Mouse (Mus musculus) naive thymus-derived CD4-positive, alpha-beta T cell, adult 2 months (primary cell): Measurements from ENCODE around the gene Tarbp1.
"Not testable (repeated sequence)": the region's sequence is repeated elsewhere in the genome, so short reads cannot be mapped to it uniquely, and the experiment has no call there.

Source experiments
- DNase-seq: peaks from one replicate; pipeline ENCODE4 v3.0.0-alpha.2; 2011; ENCODE audit warnings: low read depth

Gene Tarbp1

DNA sequence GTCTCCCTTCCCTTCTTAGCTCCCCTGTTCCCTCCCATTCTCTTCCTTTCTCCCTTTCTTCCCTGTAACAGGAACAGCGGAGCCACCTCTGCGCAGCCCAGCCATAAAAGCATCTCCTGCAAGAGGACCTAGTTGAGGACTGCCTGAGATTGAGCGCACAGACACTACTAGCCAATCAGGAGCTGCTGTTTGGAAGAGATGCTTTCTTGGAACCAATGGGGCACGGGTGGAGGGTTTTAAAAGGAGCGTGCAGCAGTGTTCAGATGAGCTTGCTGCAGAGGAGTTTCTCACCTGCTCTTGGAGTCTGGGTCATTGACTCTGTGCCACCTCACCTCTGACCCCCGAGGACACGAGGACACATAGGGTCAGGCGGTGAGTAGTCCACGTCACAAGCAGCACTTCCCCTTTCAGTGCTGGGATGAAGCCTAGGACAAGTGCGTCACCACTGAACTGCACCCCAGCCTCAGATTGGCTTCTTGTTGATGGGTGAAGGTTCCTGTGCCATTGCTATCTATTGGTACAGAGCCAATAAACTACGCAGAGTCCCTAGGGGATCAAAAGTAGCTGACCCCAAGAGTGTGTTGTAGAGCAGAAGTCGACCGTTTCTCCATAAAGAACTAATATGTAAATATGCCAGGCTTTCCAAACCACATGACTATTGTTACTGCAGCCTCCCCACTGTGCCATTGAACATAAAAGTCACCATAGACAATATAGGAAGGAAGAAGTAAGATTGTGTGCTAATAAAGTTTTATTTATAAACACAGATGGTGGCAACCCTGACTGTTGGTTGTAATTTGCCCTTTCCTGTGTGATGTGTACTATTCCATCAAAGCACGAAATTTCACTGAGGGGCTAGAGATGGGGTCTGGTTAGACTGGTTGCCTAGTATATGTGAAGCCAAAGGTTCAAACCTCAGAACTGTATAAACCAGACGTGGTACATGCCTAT, 19.6 kb upstream of the Tarbp1 start:
- no peak for DNase-seq

DNA sequence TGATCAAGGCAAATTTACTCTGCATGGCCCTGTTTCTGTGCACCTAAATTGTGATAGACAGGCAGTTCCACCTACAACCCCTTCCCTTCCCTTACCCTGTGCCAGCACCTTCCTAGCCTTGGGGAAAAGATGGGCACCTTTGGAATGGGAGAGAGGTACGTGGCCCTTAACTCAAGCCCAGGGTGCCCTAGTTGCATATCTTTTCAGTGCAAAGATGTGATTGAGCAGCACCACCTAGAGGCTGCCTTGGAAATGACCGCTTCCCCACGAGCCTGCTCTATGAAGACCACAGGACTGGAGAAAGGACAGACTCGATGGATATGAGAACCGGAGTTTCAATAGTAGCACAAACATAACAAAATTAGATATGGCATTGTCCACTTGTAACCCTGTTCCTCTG, 8.1 kb upstream of the Tarbp1 start:
- DNase-seq: peak; percentile 83

DNA sequence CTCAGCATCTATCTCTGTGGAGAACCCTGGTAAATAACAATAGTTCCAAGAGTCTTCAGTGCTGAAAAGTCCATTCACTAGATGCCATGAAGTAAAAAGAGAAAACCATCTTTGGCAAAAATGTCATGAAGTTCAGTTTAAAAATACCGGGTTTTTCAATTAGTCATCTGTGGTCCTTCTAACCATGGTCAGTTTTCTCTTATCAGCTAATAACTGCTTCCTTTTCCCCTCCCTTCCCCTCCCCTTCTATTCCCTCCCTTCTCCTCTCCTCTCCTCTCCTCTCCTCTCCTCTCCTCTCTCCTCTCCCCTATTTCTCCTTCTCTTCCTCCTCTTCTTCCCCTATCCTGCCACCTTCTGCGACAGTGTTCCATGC, 7.5 kb upstream of the Tarbp1 start:
- DNase-seq: no peak

DNA sequence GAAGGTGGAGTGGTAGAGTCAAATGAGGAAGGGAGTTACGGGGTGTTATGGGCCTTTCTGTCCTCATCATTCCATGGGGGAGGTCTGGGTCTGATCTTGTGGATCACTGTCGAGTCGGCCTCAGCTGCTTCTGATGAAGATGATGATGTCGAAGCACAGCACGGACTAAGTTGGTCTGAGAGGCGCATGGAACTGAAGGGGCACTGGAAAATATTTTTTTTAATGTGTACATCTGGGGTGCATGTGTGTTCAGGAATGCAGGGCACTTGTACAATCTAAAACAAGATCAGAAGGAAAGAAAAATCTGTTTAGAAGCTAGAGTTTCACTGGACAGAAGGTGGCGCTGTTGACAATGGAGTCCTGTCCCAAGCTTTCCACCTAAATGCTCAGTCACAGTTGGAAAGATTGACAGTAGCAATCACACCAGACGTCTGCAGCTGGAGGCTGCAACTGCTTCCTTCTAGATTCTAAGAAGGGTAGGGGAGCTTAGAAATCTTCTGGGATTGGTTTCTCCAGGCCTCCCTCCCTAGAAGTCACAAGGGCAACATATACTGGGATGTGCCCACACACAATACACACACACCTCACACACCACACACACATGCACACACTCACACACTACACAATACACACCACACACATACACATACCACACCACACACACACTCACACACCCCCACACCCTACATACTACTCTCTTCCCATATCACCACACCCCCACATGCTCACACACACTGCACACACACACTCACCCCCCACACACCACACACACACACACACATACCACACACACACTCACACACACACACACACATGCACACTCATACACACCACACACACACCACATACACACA, 6.9 kb upstream of the Tarbp1 start:
- peak; percentile 80 for DNase-seq

DNA sequence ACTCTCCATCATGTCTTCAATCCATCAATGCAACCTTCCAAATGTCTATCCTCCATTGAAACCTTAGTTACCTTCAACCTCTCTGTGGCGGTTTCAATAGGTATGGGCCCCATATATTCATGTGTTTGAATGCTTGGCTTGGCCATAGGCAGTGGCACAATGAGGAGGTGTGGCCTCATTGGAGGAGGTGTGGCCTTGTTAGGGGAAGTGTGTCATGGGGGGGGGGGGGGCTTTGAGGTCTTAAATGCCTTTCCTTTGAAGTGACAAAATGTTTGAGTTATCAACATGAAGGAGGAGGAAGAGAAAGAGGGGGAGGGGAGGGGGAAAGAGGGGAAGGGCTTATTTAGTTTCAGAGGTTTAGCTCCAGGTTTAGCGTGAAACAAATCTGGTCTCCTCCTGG, 5.5 kb upstream of the Tarbp1 start:
- DNase-seq: peak; percentile 58

DNA sequence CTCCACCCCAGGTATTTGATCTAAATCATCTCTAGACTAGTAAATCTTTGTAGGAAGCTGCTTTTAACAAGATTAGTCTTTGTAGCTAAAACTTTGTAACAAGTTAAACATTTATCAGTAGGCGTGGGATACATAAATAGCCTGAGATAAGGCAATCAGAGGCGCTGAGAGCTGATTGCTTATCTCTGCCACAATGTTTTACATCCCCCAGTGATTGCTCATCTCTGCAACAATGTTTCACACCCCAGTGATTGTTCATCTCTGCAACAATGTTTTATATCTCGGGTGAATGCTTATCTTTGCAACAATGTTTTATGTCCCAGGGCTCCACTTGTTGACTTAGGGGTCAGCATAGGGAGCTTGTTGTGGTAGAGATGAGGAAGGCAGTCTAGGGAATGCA, 3.8 kb upstream of the Tarbp1 start:
- DNase-seq: no peak

DNA sequence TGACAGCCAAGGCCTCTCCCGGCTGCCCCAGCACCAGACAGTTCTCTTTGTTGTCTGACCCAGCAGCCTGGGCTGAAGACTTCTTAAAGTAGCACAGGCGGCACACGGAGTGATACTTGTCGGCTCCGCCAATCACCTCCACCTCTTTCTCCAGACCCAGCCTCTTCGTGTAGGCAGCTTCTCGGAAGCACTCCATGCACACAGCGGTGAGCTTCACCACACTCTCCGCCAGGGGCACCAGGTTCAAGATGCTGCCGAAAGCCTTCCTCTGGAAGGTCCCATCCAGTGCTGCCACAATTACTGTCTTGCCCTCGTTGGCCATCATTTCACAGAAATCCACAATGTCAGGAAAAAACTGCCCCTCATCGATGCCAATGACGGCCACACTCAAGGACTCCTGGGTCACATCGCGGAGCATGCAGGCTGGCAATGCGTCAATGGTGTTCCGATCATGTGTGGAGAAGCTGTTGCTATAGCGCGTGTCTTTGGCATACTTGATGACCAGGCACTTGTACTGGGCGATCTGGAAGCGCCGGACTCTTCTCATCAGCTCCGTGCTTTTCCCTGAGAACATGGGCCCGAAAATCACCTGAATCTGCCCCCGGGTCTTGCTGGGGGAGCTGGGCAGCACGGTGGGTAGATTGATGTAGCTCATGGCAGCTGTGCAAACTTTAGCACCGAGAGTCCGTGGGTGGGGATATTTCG, 1.4 kb upstream of the Tarbp1 start:
- DNase-seq: peak; percentile 45

DNA sequence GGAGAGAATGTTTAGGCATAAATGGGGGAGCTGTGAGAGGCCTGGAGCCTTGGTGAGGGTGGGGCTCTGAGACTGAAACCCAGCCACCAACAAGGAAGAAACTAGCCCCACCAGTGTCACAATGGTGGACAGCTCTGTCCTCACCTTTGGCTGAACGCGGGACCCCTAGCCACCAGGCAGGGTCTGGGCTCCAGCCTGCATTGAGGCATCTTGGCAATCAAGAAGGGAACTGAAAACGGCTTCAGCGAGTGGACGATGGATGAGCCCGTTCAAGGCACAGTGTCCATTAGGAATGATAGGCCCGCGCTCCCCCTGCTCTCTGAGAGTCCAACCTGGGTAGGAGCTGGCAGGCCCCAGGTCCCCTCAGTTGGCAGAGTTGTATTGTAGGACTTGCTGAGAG, 873 bp upstream of the Tarbp1 start:
- DNase-seq: not testable (repeated sequence)

DNA sequence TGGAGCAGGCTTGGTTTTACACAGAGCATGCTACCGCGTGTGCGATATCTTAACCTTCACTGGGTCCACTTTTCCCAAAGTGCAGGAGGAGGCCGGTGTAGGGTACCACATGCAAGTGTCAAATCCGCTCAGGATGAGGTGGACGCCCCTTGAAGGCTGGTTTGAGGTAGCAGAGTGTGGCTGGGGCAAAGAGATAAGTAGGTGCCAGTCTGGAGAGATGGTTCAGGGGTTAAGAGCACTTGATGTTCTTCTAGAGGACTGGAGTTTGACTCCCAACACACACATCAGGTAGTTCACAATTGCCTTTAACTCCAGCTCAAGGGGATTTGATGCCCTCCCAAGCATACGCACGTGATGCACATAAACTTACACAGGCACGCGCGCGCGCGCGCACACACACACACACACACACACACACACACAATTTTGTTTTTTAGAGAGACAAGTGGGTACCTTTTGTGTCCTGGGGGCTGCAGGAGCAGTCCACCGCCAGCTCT, 1.0 kb downstream of the Tarbp1 start:
- DNase-seq: no peak

DNA sequence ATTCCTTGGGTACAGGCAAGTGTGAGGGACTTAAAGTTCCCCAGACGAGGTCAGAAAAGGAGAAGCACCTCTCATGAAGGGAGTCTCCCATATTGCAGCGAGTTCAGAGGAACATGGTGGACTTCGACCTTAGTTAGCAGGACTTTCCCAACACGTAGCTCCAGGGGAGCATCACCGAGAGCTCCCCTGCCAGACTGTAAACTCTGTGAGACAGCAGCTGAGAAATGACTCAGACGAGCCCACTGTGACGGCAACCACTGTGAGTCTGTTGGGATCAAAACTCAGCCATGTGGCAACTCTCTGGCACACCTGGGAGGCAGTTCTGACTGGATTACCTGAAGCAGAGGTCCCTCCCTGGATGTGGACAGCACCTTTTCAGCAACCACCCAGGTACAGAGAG, 10.8 kb downstream of the Tarbp1 start:
- no peak for DNase-seq

DNA sequence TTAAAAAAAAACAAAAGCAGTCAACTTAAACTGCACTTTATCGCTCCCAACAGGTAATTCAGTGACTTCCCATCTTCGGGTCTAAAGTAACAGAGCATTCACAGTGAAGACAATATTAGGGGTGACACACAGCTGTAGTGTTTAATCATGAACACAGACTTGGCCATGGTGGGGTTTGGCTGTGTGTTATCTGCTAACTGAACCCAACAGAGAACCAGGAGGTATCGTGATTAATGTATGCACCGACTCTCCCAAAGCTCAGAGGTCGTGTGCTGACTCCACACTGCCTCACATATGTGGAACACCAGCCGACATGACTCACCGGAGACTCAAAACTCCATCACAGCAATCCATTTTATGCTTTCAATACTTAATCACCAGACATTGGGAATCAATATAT, 13.1 kb downstream of the Tarbp1 start:
- DNase-seq: no peak

DNA sequence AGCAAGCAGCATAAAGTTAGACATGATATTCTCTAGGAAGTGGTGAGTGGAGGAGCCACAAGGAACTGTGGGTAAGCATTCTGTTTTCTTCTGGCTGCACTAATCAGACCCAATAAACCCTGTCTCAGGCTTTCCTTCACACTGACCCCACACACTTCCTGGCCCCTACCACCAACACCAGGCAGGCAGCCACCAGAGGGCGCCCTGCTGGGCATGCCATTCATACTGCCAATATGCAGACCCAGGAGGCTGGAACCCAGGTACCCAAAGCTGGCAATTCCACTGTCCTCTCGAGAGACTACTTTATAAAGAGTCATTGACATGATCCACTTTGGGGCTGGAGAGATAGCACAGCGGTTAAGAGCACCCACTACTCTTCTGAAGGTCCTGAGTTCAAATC, 14.6 kb downstream of the Tarbp1 start:
- peak; percentile 69 for DNase-seq

DNA sequence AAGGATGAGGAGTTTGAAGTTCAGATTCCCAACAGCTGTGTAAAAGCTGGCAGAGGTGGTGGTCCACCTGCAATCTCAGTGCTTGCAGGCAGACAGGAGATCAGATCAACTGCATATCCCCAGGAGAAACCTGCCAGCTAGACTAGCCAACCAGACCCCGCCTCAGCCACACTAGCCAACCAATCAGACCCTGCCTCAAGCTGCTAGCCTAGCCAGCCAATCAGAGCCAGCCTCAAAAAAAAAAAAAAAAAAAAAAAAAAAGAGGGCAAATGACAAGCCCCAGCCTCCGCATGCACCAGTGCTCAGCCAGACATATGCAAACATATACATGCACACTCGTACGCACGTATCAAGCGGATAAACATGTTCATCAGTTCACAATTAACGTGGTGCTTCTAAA, 19.5 kb downstream of the Tarbp1 start:
- DNase-seq: no peak

DNA sequence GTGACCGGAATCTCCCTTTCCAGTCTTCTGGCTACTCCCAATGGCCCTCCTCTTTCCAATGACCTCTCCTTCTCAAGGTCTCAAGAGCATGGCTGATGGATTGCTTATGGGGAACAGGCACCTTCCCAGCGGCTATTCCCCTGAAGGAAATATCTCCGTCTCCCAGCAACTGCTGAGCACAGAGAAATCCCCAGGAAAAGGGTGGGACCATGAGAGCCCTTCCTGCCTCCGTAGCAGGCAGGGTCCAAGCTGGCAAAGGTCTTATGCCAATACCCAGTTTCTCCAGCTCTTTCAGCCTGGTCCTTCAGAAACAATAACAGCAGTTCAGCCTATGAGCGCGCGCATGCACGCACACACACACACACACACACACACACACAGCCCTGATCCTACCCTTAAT, 23.7 kb downstream of the Tarbp1 start:
- no peak for DNase-seq

DNA sequence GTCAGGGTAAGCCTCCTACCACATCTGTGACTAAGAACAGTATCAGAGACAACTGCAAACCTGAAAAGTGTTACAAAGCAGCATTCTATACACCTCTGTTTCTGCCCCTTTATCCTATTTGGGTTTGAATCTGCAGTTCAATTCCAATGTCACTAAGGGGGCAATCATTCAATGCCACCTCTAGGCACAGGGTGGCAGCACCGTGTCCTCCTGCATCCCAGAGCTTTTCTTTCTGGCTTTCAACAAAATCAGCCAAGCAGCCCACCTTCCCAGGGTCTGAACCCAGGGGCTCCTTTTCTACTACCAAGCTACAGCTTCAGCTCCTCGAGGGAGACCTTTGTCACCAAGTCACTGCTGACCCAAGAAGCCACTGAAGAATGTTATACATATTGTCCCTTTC, 35.9 kb downstream of the Tarbp1 start:
- DNase-seq: no peak

DNA sequence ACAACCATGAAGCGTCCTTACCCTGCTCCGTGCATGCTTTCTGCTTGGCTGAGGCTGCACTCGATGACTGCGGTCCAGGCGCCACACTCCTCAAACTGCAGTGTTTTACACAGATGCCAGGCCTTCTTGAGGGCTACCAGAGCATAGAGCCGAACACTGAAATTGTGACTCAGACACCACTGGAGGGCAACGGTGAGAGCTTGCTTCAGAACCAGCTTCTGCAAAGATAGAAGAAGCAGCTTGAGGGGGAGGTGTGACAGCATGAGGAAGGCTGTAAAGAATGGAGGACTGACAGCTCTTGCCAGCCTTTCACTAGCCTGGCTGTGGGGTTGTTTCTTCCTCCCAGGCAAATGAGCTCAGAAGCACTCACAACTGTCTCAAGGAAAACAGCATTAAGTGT, 41.0 kb downstream of the Tarbp1 start:
- no peak for DNase-seq

DNA sequence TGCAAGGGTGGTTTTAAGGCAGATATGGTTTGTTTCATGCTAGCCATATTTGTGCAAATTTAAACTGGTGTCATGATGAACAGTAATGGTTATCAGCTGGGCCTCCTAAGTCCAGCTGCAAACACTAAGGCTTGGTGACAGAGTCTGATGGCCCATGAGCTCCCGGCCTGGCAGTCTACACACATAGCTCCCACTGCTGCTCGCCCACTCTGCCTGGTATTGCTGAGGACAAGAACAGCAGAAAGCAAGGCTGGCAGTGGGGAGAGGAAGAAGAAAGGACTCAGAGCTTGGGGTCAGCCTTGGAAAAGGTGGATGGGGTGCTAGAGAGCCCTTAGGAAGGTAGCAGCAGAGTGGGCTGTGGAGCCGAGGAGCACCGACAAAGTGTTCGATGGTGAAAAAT, 45.2 kb downstream of the Tarbp1 start:
- DNase-seq: no peak

DNA sequence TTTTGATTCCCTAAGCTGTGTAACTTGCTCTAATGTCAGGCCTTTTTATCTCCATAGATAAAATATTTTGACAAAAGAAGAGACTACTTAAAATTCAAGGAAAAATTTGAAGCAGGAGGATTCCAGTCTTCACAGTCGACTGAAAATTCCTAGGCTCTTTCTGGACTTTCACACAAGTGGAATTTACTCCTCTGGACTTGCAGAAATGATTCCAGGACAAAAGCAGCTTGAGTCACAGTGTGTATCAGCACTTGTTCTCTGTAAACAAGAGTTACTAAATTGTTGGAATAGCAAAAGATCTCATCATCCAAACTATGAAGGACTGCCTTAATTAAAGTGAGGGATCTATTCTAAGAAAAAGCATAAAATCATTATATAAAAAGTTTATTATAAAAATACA, 49.9 kb downstream of the Tarbp1 start:
- no peak for DNase-seq

DNA sequence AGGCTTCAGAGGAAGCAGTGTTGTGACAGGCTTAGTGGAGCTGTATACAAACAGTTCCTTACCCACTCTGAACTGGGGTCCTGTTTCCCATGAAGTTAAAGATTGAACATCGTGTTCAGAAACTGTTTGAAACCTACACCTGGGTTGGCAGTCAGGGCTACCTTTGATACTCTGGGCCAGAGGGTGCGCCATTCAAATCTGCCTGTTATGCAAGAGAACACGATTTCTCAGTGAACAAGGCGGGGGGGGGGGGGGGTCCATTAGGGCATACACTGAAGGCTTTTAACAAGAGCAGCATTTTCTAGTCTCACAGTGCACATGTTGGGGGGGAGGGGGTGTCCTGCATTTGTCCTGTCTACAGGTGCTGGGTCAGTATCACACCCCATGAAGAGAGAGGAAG, 50.7 kb downstream of the Tarbp1 start:
- no peak for DNase-seq

DNA sequence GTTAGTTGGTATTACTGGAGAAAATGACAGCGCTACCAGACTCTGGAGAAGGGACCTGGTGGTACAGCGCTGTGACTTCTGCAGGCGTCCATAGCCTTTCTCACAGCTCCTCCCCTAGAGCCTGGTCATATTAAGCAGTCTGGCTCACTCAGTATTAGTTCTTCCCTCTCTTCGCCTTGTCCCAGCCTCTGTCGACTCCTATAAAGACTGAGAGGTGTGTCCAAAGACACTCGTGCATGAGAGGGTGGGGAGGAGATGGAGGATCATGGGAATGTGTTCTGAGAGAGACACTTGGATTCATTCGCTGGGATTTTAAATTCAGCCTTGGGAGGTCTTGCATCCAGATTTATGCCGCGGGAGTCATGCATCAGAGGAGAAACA, 52.0 kb downstream of the Tarbp1 start:
- no peak for DNase-seq

DNA sequence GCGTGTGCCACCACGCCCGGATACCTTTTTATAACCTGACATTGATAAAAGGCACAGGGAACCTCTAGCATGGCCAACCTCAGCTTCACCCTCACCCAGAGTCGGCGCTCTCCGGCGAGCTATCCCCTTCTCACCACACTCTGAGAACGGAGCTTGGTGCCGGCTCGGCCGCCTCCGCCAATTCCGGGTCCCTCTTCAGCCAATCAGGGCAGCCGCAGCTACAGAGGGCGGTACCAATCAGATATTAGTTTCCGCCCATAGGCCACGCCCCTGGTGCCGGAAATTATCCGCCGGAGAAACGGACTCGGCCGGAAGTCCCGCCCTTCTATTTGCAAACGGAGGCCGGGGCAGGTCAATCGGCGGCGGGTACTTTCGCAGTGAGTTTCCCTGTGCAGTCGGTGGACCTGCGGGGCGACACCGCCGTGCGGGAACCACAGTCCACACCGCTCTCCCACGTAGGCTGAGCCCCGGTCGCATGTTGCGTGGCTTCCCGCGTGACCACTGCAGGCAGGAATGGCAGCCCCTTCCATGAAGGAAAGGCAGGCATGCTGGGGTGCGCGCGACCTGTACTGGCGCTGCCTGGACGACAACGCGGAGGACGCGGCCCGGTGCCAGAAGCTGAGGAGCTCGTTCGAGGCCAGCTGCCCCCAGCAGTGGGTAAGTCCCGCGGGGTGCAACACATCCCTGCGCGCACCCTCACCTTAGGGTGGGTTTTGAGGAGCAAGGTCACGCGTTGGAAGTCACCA, 52.5 kb downstream of the Tarbp1 start, which contains the start of gene Coa6:
Coa6 (plus strand) TSS at position 342 of the 746 bp plus-strand sequence.
- peak; percentile 98 for DNase-seq

DNA sequence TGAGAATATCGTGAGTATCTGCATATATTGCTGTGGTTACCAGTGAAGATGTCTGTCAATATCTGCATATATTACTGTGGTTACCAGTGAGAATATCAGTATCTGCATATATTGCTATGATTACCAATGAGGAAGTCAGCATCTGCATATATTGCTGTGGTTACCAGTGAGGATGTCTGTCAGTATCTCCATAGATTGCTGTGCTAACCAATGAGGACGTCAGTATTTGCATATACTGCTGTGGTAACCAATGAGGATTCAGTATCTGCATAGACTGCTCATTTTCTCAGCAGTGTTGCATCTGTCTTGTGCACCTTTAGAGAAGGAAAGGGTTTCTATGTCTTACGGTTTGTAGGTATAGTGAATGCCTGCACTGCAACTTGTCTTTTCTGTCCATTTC, 54.0 kb downstream of the Tarbp1 start:
- DNase-seq: peak; percentile 22
